Comparison of ENCODE assay signal across 14 mouse cellular contexts in the genomic region with DNA sequence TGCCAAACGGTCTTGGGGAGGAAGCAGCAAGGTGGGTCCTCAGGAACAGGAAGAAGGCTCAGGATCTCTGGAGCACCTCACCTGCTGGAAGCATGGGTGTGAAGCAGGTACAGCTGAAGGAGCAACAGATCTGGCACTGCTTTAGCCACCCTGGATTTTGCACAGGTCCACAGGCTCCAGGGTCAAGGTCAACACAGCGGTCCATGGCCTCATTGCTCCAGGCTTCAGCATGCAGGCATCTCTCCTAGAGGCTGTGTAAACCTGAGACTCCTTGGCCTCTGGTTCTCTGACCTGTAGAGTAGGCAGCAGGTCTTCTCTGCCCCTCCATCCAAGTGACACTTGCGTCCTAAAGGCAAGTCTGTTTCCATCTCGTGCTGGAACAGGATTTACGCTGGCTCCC.
"Had no signal": no experiment of that assay in that cellular context is flagged by ENCODE, and none has a peak within 500 bp of the region (broad histone marks: within the 10 kb centered on the region; RNA-seq: fewer than 3 reads in every experiment).

No protein-coding gene starts in this region.

- DNase-seq: lung, adult 18-20 months; lung, embryonic 14.5 days; lung, postnatal 10 days; lung, postnatal 4 days; midbrain, embryonic 14.5 days; right cerebral cortex, postnatal 14 days; thymus, adult 2 months; thymus, postnatal 25 days; thymus, postnatal 4 days had no signal

- ATAC-seq: midbrain, embryonic 16.5 days had no signal

- H3K4me3 ChIP-seq: midbrain, embryonic 10.5 days; midbrain, embryonic 12.5 days; neural tube, embryonic 12.5 days; stomach, embryonic 15.5 days had no signal

- H3K4me2 ChIP-seq: lung, embryonic 14.5 days; midbrain, embryonic 12.5 days; neural tube, embryonic 12.5 days; stomach, embryonic 15.5 days had no signal

- H3K9me3 ChIP-seq: midbrain, embryonic 10.5 days; midbrain, embryonic 12.5 days; neural tube, embryonic 12.5 days; stomach, embryonic 15.5 days had no signal

- H3K27ac ChIP-seq: midbrain, embryonic 10.5 days; midbrain, embryonic 12.5 days; neural tube, embryonic 12.5 days; stomach, embryonic 15.5 days had no signal

- H3K27me3 ChIP-seq: neural tube, embryonic 12.5 days; stomach, embryonic 15.5 days had no signal

- H3K9ac ChIP-seq: lung, embryonic 14.5 days; midbrain, embryonic 12.5 days; neural tube, embryonic 12.5 days; stomach, embryonic 15.5 days had no signal
